Mouse (Mus musculus): ENCODE data around the gene Pcbp1.
"Not testable (repeated sequence)": the region's sequence is repeated elsewhere in the genome, so short reads cannot be mapped to it uniquely, and the experiment has no call there.

Gene Pcbp1

GRCm38 (mm10) chr6:86490413-86490812 lies 35.7 kb downstream of the Pcbp1 start:
- DNase-seq, result not testable (repeated sequence)

- no peak for DNase-seq
Measured at GRCm38 (mm10) chr6:86489945-86490344, 36.2 kb downstream of the Pcbp1 start.

- DNase-seq, result peak; percentile 40
Measured at GRCm38 (mm10) chr6:86488149-86488485, 38.0 kb downstream of the Pcbp1 start.

DNA sequence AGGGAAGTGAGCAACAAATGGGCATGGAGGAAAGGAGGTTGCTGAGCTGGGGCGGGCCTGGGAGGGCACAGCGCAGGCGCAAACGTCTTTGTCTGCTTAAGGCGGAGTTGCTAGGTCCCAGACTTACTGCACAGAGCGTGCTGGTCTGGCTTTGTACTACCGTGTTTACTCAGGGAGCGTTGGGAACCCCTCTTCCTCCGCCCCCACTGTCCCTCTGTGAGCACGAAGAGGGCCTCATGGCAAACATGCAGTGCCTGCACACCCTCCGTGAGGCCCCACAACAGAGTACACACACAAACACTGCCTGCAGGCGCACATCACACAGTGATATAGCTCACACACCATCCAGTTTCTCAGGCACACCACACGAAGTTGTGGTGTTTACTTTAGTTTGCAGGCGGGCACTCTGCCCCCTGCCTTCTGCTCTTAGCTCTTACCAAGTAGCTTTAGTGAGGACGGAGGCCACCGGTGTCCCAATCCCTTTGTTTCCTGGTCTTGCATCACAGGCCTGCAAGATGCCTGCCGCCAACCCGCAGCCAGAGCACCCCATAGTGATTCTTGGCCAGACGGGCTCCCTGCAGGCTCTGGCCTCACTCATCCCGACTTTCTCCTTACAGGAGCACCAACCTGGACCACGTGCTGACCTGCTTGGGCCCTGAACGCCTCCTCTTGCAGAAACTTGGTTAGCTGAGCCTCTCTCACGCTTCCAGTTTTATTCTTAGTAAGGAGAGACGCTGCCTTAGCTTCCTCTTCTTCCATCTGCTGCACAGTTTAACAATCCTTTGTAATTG lies 38.6 kb downstream of the Pcbp1 start:
- DNase-seq, result peak; percentile 51

DNA sequence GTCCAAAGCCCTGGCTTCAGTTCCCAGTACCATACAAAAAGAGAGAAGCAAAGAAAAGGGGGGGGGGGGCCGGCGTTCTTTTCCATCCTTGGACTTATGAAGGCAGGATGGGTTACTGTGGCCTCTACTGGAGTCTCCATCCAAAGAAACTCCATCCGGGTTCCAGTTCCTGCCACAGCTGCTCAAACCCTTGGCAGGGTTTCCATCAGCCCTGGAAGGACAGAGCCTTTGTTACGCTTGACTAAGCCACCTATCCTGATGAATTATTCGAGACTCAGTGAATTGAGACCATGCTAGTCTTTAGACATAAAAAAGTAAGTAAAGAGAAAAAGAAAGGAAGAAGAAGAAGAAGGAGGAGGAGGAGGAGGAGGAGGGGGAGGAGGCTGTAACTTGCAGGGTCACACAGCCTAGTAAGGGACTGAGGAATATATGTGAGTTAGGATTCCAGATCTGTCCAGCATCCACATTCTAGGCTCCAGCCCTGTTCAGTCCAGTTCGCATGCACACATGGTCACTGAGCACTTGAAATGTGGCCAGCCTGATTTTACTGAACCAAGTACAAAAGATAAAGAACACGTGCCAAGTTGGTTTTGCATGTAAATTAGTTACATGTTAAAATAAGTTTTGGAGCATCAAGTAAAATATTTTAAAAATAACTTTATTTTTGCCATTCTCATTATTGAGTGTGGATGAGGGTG lies 40.0 kb downstream of the Pcbp1 start:
- no peak for DNase-seq

DNA sequence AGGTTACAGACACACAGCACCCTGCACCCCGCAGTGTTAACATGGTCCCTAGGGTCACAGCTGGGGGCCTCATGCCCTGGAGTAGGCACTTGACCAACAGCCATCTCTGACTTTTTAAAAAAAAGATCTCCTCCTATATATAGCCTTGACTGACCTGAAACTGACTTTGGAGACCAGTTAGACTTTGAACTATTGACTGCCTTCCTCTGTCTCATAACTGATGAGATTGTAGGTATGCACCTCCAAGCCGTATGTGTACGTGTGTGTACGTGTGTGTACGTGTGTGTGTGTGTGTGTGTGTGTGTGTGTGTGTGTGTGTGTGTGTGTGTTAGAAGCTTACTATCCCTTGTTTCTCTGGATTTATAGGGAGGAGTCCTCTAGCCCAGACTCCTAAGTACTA lies 44.2 kb downstream of the Pcbp1 start:
- no peak for DNase-seq

GRCm38 (mm10) chr6:86480189-86480831 lies 45.8 kb downstream of the Pcbp1 start:
- DNase-seq, result peak; percentile 45

DNA sequence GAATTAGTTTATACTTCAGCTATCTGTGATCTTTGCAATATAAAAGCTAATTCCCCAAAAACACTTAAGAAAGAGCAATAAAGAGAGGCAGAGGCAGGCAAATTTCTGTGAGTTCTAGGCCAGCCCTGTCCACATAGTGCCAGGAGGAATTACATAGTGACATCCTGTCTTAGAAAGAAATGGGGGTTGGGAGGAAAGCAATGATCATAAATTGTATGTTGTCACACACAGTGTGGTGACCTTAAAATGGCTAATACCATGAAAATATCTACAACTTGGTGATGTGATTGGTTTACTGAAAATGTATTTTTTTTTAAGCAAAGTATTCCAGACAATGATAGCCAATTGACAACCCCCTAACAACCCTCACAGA lies 46.3 kb downstream of the Pcbp1 start:
- no peak for DNase-seq

GRCm38 (mm10) chr6:86479311-86479710 lies 46.8 kb downstream of the Pcbp1 start:
- DNase-seq, result no peak

GRCm38 (mm10) chr6:86476931-86477330 lies 49.2 kb downstream of the Pcbp1 start:
- no peak for DNase-seq

- DNase-seq, result no peak
Measured at GRCm38 (mm10) chr6:86475462-86476167, 50.5 kb downstream of the Pcbp1 start.

- DNase-seq, result no peak
Measured at GRCm38 (mm10) chr6:86474646-86475181, 51.4 kb downstream of the Pcbp1 start.

All from cerebellum, adult 8-10 months (tissue).